Mouse (Mus musculus) hindbrain, embryonic 15.5 days (tissue): ENCODE data around the gene Cldn10. TPM values are rescaled to one million over a fixed set of nuclear protein-coding genes. Genes with fewer than 3 reads are reported as not detected.
"Not testable (repeated sequence)": the region's sequence is repeated elsewhere in the genome, so short reads cannot be mapped to it uniquely, and the experiment has no call there.

Experiments
- ATAC-seq: fragments of 200-750 bp; cut with Nextera tagmentation; 2 replicates; pipeline ENCODE4 v1.8.0; 2017; ENCODE audit warnings: low read depth, moderate number of reproducible peaks, moderate TSS enrichment; ENCODE audit not compliant: low FRiP score
- H3K27ac ChIP-seq: fragments of 300-500 bp; sonication (generic); replicated peaks from 2 replicates; pipeline ENCODE4 v1.5.1; 2015; ENCODE audit warnings: mild to moderate bottlenecking, inconsistent platforms
- H3K27me3 ChIP-seq: fragments of 300-500 bp; sonication (generic); 2 replicates; pipeline ENCODE4 v1.6.1; 2015; ENCODE audit warnings: control low read depth, inconsistent platforms
- H3K36me3 ChIP-seq: fragments of 300-500 bp; sonication (generic); 2 replicates; pipeline ENCODE4 v1.6.1; 2015; ENCODE audit warnings: control low read depth, inconsistent platforms
- H3K4me1 ChIP-seq: fragments of 300-500 bp; sonication (generic); replicated peaks from 2 replicates; pipeline ENCODE4 v1.6.1; 2015; ENCODE audit warnings: control low read depth, inconsistent platforms
- H3K4me2 ChIP-seq: fragments of 300-500 bp; sonication (generic); 2 replicates; pipeline ENCODE4 v1.6.1; 2015; ENCODE audit warnings: moderate library complexity, mild to moderate bottlenecking, inconsistent platforms
- H3K4me3 ChIP-seq: fragments of 300-500 bp; sonication (generic); 2 replicates; pipeline ENCODE4 v1.5.1; 2015; ENCODE audit warnings: mild to moderate bottlenecking, inconsistent platforms
- H3K9ac ChIP-seq: fragments of 300-500 bp; sonication (generic); 2 replicates; pipeline ENCODE4 v1.6.1; 2015; ENCODE audit warnings: inconsistent platforms
- H3K9me3 ChIP-seq: fragments of 300-500 bp; sonication (generic); 2 replicates; pipeline ENCODE4 v1.6.1; 2016; ENCODE audit warnings: control low read depth, inconsistent platforms
- WGBS: fragments of 180-500 bp; shearing (Covaris S2); methylation state at CpG from one replicate; pipeline ENCODE4 v1.1.7; 2015; 5-methylcytosine and 5-hydroxymethylcytosine counted together
- polyA plus RNA-seq: library from polyadenylated mRNA; unstranded; fragments of >200 nt; fragmentation: Nextera tagmentation; extraction: Ambion mirVana; gene quantifications from 2 replicates; pipeline ENCODE4 v1.2.1, GENCODE M21; 2015

Cldn10 gene
- polyA plus RNA-seq, result 2.9 TPM in 2 replicates

DNA sequence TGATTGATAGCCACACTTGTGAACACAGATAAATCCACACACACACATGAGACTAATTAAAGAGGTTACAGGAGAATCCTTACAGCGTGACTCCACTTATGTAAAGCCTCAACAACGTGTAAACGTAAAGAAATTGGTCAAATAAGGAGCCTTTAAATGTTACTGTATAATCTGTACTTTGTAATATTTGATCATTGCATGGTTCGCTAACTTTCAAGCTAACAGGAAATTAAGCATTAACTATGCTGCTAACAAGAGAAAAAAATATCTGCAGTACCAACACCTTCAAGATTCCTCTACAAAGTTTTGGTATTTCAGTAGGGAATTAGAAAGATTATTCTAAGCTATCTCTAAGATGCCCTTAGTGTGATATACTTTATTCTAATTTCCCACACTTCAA, at the start of gene Cldn10:
TSS of gene Cldn10 (plus strand) at position 288 of the 400 bp plus-strand sequence.
- no peaks in the 10 kb centered on the region for H3K4me1 ChIP-seq
- H3K9ac ChIP-seq, result no peak within 1 kb of the TSS
- H3K4me3 ChIP-seq, result no peak within 1 kb of the TSS
- no peak within 1 kb of the TSS for H3K4me2 ChIP-seq
- no peak within 1 kb of the TSS for H3K27ac ChIP-seq
- no peaks in the 10 kb centered on the region for H3K9me3 ChIP-seq
- 79% methylated on average over 4 of the region's 4 CpGs for WGBS
- no peaks in the 10 kb centered on the region for H3K36me3 ChIP-seq
- no peak for ATAC-seq
- no peaks in the 10 kb centered on the region for H3K27me3 ChIP-seq

DNA sequence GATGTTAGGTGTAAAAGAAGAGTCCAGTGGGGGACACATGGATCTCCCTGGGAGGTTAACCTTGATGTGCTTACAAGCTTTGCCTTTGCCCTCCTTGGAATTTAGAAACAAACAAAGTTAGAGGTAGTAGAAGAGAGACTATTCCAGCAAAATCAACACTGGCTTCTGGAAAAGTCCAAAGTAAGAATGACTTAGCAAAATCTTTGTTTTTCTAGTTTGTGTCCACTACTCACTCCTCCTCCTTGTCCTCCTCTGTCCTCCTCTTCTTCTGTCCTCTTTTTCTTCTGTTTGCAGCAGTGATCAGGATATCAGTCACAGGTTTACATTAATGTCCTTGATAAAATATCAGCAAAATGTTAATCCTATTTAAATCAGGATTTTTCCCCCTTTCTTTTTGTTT, 45.9 kb upstream of the Cldn10 start:
- Histone ChIP-seq H3K4me3 (no peak overlapping the region), H3K4me2 (no peak overlapping the region), H3K27me3 (no peaks in the 10 kb centered on the region), H3K36me3 (no peaks in the 10 kb centered on the region), H3K9me3 (peaks cover 6% of the 10 kb centered on the region; the same call in 1 of the 2 replicates), H3K27ac (no peak overlapping the region), H3K4me1 (no peaks in the 10 kb centered on the region), H3K9ac (no peak overlapping the region)
- no peak for ATAC-seq

DNA sequence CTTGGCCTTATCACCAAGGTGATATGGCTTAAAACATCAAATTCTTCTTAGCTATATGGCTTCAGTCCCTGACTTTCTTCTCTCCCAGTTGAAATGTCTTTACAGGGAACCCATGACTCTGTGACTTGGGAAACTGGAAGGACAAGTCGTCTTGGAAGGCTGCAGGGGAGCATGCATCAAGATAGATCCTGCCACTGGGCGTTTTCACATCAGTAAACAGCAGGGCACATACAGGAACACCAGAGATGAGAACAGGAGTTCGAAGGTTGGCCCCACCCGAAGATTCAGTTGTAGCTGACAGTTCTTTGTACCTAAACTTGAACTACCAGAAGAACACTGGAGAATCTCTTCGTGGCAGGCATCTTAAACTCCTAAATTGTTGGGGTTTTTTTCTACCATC, 44.8 kb upstream of the Cldn10 start:
- Histone ChIP-seq H3K27me3 (no peaks in the 10 kb centered on the region), H3K9me3 (peaks cover 6% of the 10 kb centered on the region; the same call in 1 of the 2 replicates), H3K4me2 (no peak overlapping the region), H3K4me3 (no peak overlapping the region), H3K9ac (no peak overlapping the region), H3K36me3 (no peaks in the 10 kb centered on the region), H3K4me1 (no peaks in the 10 kb centered on the region), H3K27ac (no peak overlapping the region)
- WGBS, result 79% methylated on average over 5 of the region's 5 CpGs
- no peak for ATAC-seq

DNA sequence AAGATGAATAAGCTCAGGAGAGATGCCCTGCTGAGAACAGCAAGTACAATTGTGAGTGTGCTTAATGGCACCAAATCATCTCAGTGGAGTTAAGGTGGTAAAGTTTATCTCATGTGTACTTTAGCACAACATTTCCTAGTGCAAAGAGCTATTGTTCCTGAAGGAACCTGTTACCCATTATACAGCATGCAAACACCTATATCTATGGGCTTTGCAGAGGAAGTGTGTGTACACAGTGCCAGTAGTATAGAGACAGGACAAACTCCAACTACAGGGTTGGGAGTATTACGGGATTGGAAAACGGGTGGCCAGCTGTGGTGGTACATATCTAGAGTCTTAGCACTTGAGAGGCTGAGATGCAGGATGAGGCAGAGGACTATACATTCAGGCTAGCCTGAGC, 38.6 kb upstream of the Cldn10 start:
- H3K4me1 ChIP-seq, result no peaks in the 10 kb centered on the region
- no peak overlapping the region for H3K4me2 ChIP-seq
- H3K9ac ChIP-seq, result no peak overlapping the region
- H3K4me3 ChIP-seq, result no peak overlapping the region
- H3K27me3 ChIP-seq, result no peaks in the 10 kb centered on the region
- ATAC-seq, result no peak
- no peaks in the 10 kb centered on the region for H3K36me3 ChIP-seq
- H3K27ac ChIP-seq, result no peak overlapping the region
- 89% methylated on average over 2 of the region's 2 CpGs for WGBS
- H3K9me3 ChIP-seq, result no peaks in the 10 kb centered on the region

DNA sequence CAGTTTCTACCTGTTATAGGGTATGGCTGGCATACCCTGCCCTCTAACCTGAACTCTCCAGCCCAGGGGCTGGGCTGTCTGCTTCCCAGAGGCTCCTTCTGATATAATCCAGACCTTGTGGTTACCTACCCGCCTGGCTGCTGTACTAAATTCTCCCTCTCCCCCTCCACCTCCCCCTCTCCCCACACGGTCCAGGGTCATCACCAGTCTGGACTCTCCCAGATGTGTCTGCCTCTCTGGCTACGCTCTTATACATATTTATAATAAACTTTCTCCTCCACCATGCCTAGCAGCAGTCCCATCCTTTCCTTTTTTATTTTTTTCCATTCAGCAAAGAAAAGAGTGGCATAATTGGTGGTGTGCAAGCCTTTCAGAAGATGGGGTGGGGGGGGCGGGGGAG, 38.0 kb upstream of the Cldn10 start:
- no peak overlapping the region for H3K27ac ChIP-seq
- 33% methylated on average over 4 of the region's 4 CpGs for WGBS
- H3K36me3 ChIP-seq, result no peaks in the 10 kb centered on the region
- H3K9me3 ChIP-seq, result no peaks in the 10 kb centered on the region
- H3K4me3 ChIP-seq, result no peak overlapping the region
- H3K9ac ChIP-seq, result no peak overlapping the region
- no peaks in the 10 kb centered on the region for H3K27me3 ChIP-seq
- no peak overlapping the region for H3K4me2 ChIP-seq
- no peaks in the 10 kb centered on the region for H3K4me1 ChIP-seq
- ATAC-seq, result no peak

DNA sequence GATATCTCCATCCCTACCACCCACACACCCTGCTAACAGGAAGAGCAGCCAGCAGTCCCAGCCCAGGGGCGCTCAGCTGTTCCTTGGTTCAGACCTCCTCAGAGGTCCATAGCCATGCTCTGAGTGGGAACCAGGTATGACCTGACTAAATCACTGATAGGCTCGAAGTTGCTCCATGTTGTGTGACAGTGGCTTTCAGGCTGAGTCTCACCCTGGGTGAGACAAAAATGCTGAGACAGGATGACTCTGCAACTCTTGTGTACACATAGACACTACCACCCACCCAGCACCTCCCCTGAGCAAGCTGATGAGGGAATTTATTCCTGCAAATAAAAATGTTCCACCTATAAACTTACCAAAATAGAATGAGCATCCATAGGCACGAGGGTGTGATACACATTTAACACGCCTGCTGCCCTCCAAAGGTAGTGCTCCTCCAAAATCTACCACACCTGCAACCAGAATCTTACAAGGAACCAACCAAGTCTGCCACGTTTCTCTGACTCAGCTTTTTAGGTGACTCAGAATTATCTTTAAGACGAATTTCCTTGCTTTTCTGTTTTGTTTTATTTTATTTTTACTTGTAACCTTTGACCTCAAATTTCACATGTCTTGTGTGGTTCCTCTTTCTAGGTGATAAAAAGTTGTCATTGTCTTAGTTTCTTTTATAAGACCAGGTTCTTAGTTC, 37.1 kb upstream of the Cldn10 start:
- Histone ChIP-seq H3K4me1 (no peaks in the 10 kb centered on the region), H3K9me3 (no peaks in the 10 kb centered on the region), H3K27me3 (no peaks in the 10 kb centered on the region), H3K9ac (no peak overlapping the region), H3K36me3 (no peaks in the 10 kb centered on the region), H3K27ac (no peak overlapping the region), H3K4me3 (no peak overlapping the region), H3K4me2 (no peak overlapping the region)
- WGBS, result 90% methylated on average over 6 of the region's 6 CpGs
- no peak for ATAC-seq

DNA sequence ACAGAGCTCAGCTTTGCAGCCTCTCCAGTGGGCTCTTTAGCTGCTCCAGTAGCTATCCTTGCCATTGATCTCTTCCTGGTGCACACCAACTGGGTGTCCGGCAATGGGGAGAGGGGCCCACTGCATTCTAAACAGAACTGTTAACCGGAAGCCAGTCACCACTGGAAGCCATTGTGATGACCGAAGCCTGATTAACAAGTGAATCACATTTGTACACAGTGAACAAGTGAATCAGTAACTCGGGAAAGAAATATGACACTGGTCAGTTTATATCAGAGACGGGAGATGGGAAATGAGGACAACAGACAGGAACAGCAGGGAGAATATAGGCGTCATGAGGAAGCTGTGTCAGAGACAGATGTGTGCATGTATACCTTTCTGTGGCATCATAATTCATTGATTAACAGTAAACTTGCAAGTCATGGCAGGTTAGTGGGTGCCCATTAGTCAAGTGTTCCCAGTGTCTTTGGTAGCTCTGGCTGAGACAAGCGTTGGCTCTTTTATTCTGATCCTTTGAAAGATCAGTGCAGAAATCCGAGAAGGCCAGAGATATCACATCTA, 36.4 kb upstream of the Cldn10 start:
- Histone ChIP-seq H3K4me1 (no peaks in the 10 kb centered on the region), H3K4me2 (no peak overlapping the region), H3K9ac (no peak overlapping the region), H3K9me3 (no peaks in the 10 kb centered on the region), H3K27ac (no peak overlapping the region), H3K4me3 (no peak overlapping the region), H3K27me3 (no peaks in the 10 kb centered on the region), H3K36me3 (no peaks in the 10 kb centered on the region)
- WGBS, result 51% methylated on average over 8 of the region's 8 CpGs
- no peak for ATAC-seq

DNA sequence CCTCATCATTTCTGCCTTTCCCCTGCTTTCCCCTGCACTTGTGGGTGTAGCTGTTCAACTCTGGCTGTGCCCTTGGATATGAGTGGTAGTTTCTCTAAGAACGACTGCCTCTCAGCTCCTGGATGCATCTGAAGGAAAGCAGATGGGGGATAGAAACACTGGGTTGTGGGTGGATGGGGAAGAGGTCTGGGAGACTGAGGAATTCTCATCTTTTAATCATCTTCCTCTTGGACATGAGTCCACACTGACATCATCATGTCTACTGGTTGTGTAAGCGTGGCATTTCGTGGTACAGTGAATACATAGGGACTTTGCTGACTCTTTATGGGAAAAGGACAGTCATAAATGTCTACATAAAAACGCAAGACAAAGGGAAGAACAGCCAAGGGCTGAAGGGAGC, 31.7 kb upstream of the Cldn10 start:
- 86% methylated on average over 4 of the region's 4 CpGs for WGBS
- H3K4me3 ChIP-seq, result no peak overlapping the region
- no peak for ATAC-seq
- H3K27ac ChIP-seq, result no peak overlapping the region
- no peaks in the 10 kb centered on the region for H3K36me3 ChIP-seq
- no peaks in the 10 kb centered on the region for H3K9me3 ChIP-seq
- H3K4me2 ChIP-seq, result no peak overlapping the region
- no peaks in the 10 kb centered on the region for H3K27me3 ChIP-seq
- no peak overlapping the region for H3K9ac ChIP-seq
- H3K4me1 ChIP-seq, result no peaks in the 10 kb centered on the region

DNA sequence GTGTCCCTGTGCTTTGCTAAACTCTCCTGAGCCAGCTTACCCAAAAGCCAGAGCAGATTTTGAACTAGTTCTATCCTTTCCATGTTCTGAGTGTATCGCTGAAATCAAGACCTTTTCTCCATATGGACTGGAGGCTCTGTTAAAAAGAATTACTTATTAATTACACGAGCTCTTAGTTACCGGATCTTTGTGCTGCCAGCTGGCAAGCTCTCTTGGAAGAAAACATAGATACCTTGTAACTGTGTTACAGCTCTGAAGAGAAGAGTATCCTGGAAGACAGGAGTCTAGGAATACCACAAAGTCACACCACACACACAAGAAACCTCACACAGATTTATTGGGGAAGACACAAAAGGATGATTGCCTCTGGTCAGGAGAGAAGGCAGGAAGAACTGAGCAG, 31.1 kb upstream of the Cldn10 start:
- Histone ChIP-seq H3K9me3 (no peaks in the 10 kb centered on the region), H3K9ac (no peak overlapping the region), H3K4me1 (no peaks in the 10 kb centered on the region), H3K4me3 (no peak overlapping the region), H3K27ac (no peak overlapping the region), H3K36me3 (no peaks in the 10 kb centered on the region), H3K27me3 (no peaks in the 10 kb centered on the region), H3K4me2 (no peak overlapping the region)
- ATAC-seq, result no peak
- 71% methylated on average over 3 of the region's 3 CpGs for WGBS

DNA sequence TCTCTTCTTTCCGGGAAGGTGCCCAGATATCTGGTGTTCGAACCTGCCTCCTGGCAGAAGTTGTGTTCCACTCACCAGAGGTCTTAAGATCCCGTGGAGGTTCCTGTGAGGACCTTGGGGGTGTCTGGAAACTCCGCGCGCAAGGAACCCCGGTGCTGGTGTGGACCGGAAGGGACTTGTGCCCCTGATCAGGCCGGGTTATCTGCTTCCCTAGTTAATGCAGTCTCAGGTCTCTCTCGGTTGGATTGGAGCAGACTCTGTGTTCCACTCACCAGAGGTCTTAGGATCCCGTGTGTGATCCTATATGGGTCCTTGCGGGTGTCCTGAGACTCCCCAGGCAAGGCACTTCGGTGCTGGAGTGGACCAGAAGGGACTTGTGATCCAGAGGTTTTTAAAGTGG, 24.3 kb upstream of the Cldn10 start:
- H3K9ac ChIP-seq, H3K27ac ChIP-seq, H3K27me3 ChIP-seq, ATAC-seq, H3K4me3 ChIP-seq, H3K36me3 ChIP-seq, H3K9me3 ChIP-seq, H3K4me1 ChIP-seq, H3K4me2 ChIP-seq: not testable (repeated sequence)
- 96% methylated on average over 13 of the region's 13 CpGs for WGBS

DNA sequence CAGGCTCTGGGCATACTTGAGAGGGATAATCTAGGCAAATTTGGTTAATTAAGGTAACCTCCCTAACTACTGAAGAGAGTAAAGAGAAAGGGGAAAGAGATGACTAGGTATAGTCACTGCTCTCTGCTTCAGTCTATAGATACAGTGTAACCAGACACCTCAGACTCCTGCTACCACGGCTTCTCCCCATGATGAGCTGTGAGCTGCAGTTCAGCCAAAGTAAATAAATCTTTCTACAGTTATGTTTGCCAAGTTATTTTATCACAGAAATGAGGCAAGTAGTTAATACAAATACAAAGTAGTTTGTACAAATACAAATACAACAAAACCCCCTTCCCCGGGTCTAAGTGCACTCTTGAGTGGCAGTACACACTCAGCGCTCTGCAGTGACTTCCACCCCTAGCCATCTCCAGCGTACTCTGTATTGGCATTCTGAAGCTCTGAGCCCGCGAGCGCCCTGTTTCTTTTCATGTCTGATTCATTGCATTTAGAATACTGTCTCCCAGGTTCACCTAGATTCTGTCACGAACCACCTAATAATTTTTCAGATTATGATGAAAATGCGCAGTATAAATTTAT, 23.7 kb upstream of the Cldn10 start:
- no peak for ATAC-seq
- no peaks in the 10 kb centered on the region for H3K9me3 ChIP-seq
- no peak overlapping the region for H3K4me3 ChIP-seq
- H3K4me1 ChIP-seq, result no peaks in the 10 kb centered on the region
- H3K36me3 ChIP-seq, result no peaks in the 10 kb centered on the region
- WGBS, result 87% methylated on average over 9 of the region's 9 CpGs
- H3K9ac ChIP-seq, result no peak overlapping the region
- H3K4me2 ChIP-seq, result no peak overlapping the region
- H3K27me3 ChIP-seq, result 0 out of 2 replicates have a peak, but pooled peaks cover 4% of the 10 kb centered on the region
- H3K27ac ChIP-seq, result no peak overlapping the region

DNA sequence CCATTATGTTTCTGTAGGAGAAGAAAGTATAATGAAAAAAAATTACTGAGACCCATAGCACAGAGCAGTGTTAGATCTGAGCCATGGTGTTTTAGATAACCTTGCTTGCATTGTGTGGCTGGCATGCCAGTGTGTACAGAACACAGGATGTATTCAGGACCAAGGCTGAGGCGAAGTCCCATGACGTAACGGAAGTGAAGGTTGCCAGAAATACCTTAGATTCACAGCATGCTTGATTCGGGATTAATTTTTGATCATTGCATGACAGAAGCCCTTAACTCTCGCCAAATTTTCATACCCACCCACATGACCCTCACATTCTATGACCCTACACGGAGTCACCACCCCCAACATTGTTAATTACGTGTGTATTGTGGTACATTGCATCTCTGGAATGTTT, 22.4 kb upstream of the Cldn10 start:
- Histone ChIP-seq H3K4me2 (no peak overlapping the region), H3K27me3 (0 out of 2 replicates have a peak, but pooled peaks cover 4% of the 10 kb centered on the region), H3K9me3 (no peaks in the 10 kb centered on the region), H3K27ac (no peak overlapping the region), H3K9ac (no peak overlapping the region), H3K4me3 (no peak overlapping the region), H3K4me1 (no peaks in the 10 kb centered on the region), H3K36me3 (no peaks in the 10 kb centered on the region)
- 69% methylated on average over 7 of the region's 7 CpGs for WGBS
- ATAC-seq, result no peak
